Mouse (Mus musculus) effector memory CD4-positive, alpha-beta T cell, adult 5 months (primary cell): ENCODE results near the gene Olfr1188. TPM values are rescaled to one million over a fixed set of nuclear protein-coding genes. Genes with fewer than 3 reads are reported as not detected.

Source experiments
- polyA plus RNA-seq: library from polyadenylated mRNA; unstranded; fragments of 100-300 nt; shearing (Covaris generic); gene quantifications from one replicate; pipeline ENCODE4 v1.2.1, GENCODE M21; 2017

The Olfr1188 gene
- not detected for polyA plus RNA-seq

DNA sequence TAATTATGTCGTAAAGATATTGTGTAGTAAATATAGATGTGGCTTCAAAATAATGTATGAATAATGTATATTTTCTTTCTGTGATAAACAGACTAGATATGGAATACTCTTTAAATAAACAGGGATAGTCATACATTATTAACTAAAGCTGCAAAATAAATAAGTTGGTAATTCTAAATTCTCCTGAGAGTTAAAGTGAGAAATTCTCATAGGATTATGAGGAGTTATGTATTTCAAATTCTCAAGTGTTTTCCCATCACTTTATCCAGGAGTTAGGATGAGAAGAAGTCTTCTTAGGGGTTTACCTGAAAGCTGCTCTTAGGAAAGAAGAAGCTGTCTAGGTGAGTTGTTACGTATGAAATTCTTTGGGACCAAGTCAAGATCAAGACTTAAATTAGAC, at the start of gene Olfr1188:
Olfr1188 (plus strand) TSS at position 301 of the 400 bp plus-strand sequence.

GRCm38 (mm10) chr2:88518251-88518650, 38.5 kb upstream of the Olfr1188 start, which contains the start of gene Olfr1186:
TSS of gene Olfr1186 (plus strand) at chr2:88518551.

DNA sequence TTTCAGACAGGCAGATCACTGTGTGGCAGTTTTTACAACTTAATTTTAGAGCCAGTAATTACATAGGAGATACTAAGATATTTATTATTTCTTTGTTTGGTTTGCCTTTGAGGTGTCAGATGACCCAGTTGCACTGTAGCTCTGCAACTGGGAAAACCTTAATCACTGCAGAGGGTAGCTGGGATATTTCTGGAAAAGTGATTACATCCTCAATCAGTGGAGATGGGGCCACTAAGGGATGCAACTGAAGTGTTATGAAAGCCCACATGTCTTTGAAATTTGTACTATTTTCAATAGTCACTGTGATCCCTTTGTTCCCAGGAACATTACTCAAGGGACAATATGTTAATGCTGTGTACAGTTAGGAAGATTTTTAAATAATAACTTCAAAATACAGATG, 29.4 kb downstream of the Olfr1188 start, which contains the start of gene Olfr1189:
Olfr1189 (plus strand) TSS at position 301 of the 400 bp plus-strand sequence.

Other genes starting within 250 kb of the Olfr1188 start
- gene Olfr1174-ps, start 241.8 kb upstream of the Olfr1188 start, polyA plus RNA-seq: not detected
- not detected for gene Olfr1175-ps, start 229.7 kb upstream of the Olfr1188 start, polyA plus RNA-seq
- not detected for gene Olfr1176, start 220.2 kb upstream of the Olfr1188 start, polyA plus RNA-seq
- not detected for gene Olfr1177-ps, start 210.4 kb upstream of the Olfr1188 start, polyA plus RNA-seq
- gene Olfr1178, start 169.9 kb upstream of the Olfr1188 start, polyA plus RNA-seq: not detected
- not detected for gene Olfr1179, start 150.5 kb upstream of the Olfr1188 start, polyA plus RNA-seq
- not detected for gene Olfr1180, start 137.8 kb upstream of the Olfr1188 start, polyA plus RNA-seq
- gene Olfr1181, start 130.8 kb upstream of the Olfr1188 start, polyA plus RNA-seq: not detected
- gene Gm13757, start 107.8 kb upstream of the Olfr1188 start, polyA plus RNA-seq: not detected
- not detected for gene Olfr1183, start 102.1 kb upstream of the Olfr1188 start, polyA plus RNA-seq
- 0.37 TPM for gene Olfr1184, start 73.3 kb upstream of the Olfr1188 start, polyA plus RNA-seq
- gene Olfr1185-ps1, start 63.6 kb upstream of the Olfr1188 start, polyA plus RNA-seq: not detected
- not detected for gene Olfr1186, start 38.4 kb upstream of the Olfr1188 start, polyA plus RNA-seq
- gene Olfr1189, start 29.5 kb downstream of the Olfr1188 start, polyA plus RNA-seq: not detected
- not detected for gene Olfr1191-ps1, start 83.6 kb downstream of the Olfr1188 start, polyA plus RNA-seq
- gene Olfr1192-ps1, start 91.6 kb downstream of the Olfr1188 start, polyA plus RNA-seq: 0.12 TPM
- not detected for gene Olfr1193, start 118.7 kb downstream of the Olfr1188 start, polyA plus RNA-seq
- gene Olfr1195, start 132.3 kb downstream of the Olfr1188 start, polyA plus RNA-seq: not detected
- not detected for gene Olfr1196, start 147.7 kb downstream of the Olfr1188 start, polyA plus RNA-seq
- not detected for gene Olfr1197, start 175.4 kb downstream of the Olfr1188 start, polyA plus RNA-seq
- not detected for gene Olfr1198, start 194.4 kb downstream of the Olfr1188 start, polyA plus RNA-seq
- not detected for gene Olfr1199, start 203.5 kb downstream of the Olfr1188 start, polyA plus RNA-seq
- gene Olfr1200, start 213.6 kb downstream of the Olfr1188 start, polyA plus RNA-seq: not detected
- not detected for gene Olfr1201, start 236.1 kb downstream of the Olfr1188 start, polyA plus RNA-seq